Mouse (Mus musculus): ENCODE results near the gene Efcab6.

Gene Efcab6

GRCm38 (mm10) chr15:84056083-84056482 is 9.1 kb downstream of the Efcab6 start:
- no peak for DNase-seq

- peak; percentile 59 for DNase-seq
These were observed 11.3 kb downstream of the Efcab6 start for GRCm38 (mm10) chr15:84053859-84054258.

- no peak for DNase-seq
These were observed 11.9 kb downstream of the Efcab6 start for GRCm38 (mm10) chr15:84053240-84053639.

GRCm38 (mm10) chr15:84052390-84052789 is 12.8 kb downstream of the Efcab6 start:
- DNase-seq: no peak

- DNase-seq: no peak
These were observed 15.6 kb downstream of the Efcab6 start for GRCm38 (mm10) chr15:84049570-84049969.

- DNase-seq: no peak
These were observed 19.6 kb downstream of the Efcab6 start for GRCm38 (mm10) chr15:84045562-84045961.

- no peak for DNase-seq
These were observed 28.1 kb downstream of the Efcab6 start for GRCm38 (mm10) chr15:84037067-84037466.

GRCm38 (mm10) chr15:84025651-84026050 is 39.5 kb downstream of the Efcab6 start:
- DNase-seq: no peak

- no peak for DNase-seq
These were observed 40.3 kb downstream of the Efcab6 start for GRCm38 (mm10) chr15:84024851-84025250.

GRCm38 (mm10) chr15:84009366-84010083 is 55.7 kb downstream of the Efcab6 start:
- no peak for DNase-seq

GRCm38 (mm10) chr15:84004306-84004705 is 60.9 kb downstream of the Efcab6 start:
- no peak for DNase-seq

- DNase-seq: no peak
These were observed 66.1 kb downstream of the Efcab6 start for GRCm38 (mm10) chr15:83999071-83999470.

GRCm38 (mm10) chr15:83998586-83998985 is 66.6 kb downstream of the Efcab6 start:
- no peak for DNase-seq

GRCm38 (mm10) chr15:83998115-83998514 is 67.1 kb downstream of the Efcab6 start:
- no peak for DNase-seq

GRCm38 (mm10) chr15:83997550-83997949 is 67.6 kb downstream of the Efcab6 start:
- no peak for DNase-seq

- no peak for DNase-seq
These were observed 68.3 kb downstream of the Efcab6 start for GRCm38 (mm10) chr15:83996864-83997263.

GRCm38 (mm10) chr15:83992191-83992590 is 73.0 kb downstream of the Efcab6 start:
- no peak for DNase-seq

GRCm38 (mm10) chr15:83991461-83991860 is 73.7 kb downstream of the Efcab6 start:
- DNase-seq: no peak

- DNase-seq: no peak
These were observed 75.9 kb downstream of the Efcab6 start for GRCm38 (mm10) chr15:83989241-83989640.

GRCm38 (mm10) chr15:83988087-83988486 is 77.1 kb downstream of the Efcab6 start:
- DNase-seq: no peak

GRCm38 (mm10) chr15:83982186-83982936 is 82.8 kb downstream of the Efcab6 start:
- DNase-seq: no peak

- DNase-seq: no peak
These were observed 86.3 kb downstream of the Efcab6 start for GRCm38 (mm10) chr15:83978865-83979264.

- DNase-seq: no peak
These were observed 88.1 kb downstream of the Efcab6 start for GRCm38 (mm10) chr15:83977108-83977507.

GRCm38 (mm10) chr15:83972206-83972605 is 93.0 kb downstream of the Efcab6 start:
- DNase-seq: no peak

All from liver (tissue).